Mouse (Mus musculus) forebrain, embryonic 15.5 days (tissue): ENCODE data around the gene Kiss1. TPM values are rescaled to one million over a fixed set of nuclear protein-coding genes. Genes with fewer than 3 reads are reported as not detected.
A peak's percentile ranks its signal among the peaks of the same experiment; 100 is the strongest.

Source experiments
- ATAC-seq: fragments of 200-750 bp; cut with Nextera tagmentation; replicated peaks from 2 replicates; pipeline ENCODE4 v1.8.0; 2017; ENCODE audit warnings: mild to moderate bottlenecking, moderate TSS enrichment, moderate library complexity
- H3K27ac ChIP-seq: fragments of 300-500 bp; sonication (generic); replicated peaks from 2 replicates; pipeline ENCODE4 v1.5.1; 2015; ENCODE audit warnings: mild to moderate bottlenecking, inconsistent platforms
- H3K27me3 ChIP-seq: fragments of 300-500 bp; sonication (generic); 2 replicates; pipeline ENCODE4 v1.6.1; 2015; ENCODE audit warnings: inconsistent platforms
- H3K36me3 ChIP-seq: fragments of 300-500 bp; sonication (generic); 2 replicates; pipeline ENCODE4 v1.6.1; 2015; ENCODE audit warnings: mild to moderate bottlenecking, inconsistent platforms
- H3K4me1 ChIP-seq: fragments of 300-500 bp; sonication (generic); 2 replicates; pipeline ENCODE4 v1.6.1; 2015; ENCODE audit warnings: inconsistent platforms
- H3K4me2 ChIP-seq: fragments of 300-500 bp; sonication (generic); replicated peaks from 2 replicates; pipeline ENCODE4 v1.6.1; 2015; ENCODE audit warnings: mild to moderate bottlenecking, inconsistent platforms
- H3K4me3 ChIP-seq: fragments of 300-500 bp; sonication (generic); 2 replicates; pipeline ENCODE4 v1.5.1; 2015; ENCODE audit warnings: mild to moderate bottlenecking, inconsistent platforms
- H3K9ac ChIP-seq: fragments of 300-500 bp; sonication (generic); replicated peaks from 2 replicates; pipeline ENCODE4 v1.6.1; 2015; ENCODE audit warnings: mild to moderate bottlenecking, inconsistent platforms
- H3K9me3 ChIP-seq: fragments of 300-500 bp; sonication (generic); 2 replicates; pipeline ENCODE4 v1.6.1; 2016; ENCODE audit warnings: inconsistent platforms
- WGBS: fragments of 180-500 bp; shearing (Covaris S2); methylation state at CpG from one replicate; pipeline ENCODE4 v1.1.7; 2015; ENCODE audit warnings: mixed read lengths; 5-methylcytosine and 5-hydroxymethylcytosine counted together
- polyA plus RNA-seq: library from polyadenylated mRNA; unstranded; fragments of >200 nt; fragmentation: Nextera tagmentation; extraction: Ambion mirVana; gene quantifications from 2 replicates; pipeline ENCODE4 v1.2.1, GENCODE M21; 2015

Kiss1 gene
- polyA plus RNA-seq, 1 experiment from 2014 or later: not detected

- Histone ChIP-seq H3K4me2 (no peak overlapping the region), H3K36me3 (no peaks in the 10 kb centered on the region), H3K4me1 (0 out of 2 replicates have a peak, but pooled peaks cover 2% of the 10 kb centered on the region), H3K4me3 (no peak overlapping the region), H3K27ac (no peak overlapping the region), H3K27me3 (no peaks in the 10 kb centered on the region), H3K9ac (no peak overlapping the region), H3K9me3 (no peaks in the 10 kb centered on the region)
- 70% methylated on average over 3 of the region's 3 CpGs for WGBS
- no peak for ATAC-seq
Measured at GRCm38 (mm10) chr1:133347226-133347625, 25.6 kb downstream of the Kiss1 start.

- H3K27ac ChIP-seq: no peak overlapping the region
- no peaks in the 10 kb centered on the region for H3K36me3 ChIP-seq
- ATAC-seq: no peak
- H3K9ac ChIP-seq: no peak overlapping the region
- no peaks in the 10 kb centered on the region for H3K27me3 ChIP-seq
- H3K9me3 ChIP-seq: no peaks in the 10 kb centered on the region
- WGBS: 84% methylated on average over 11 of the region's 11 CpGs
- no peak overlapping the region for H3K4me3 ChIP-seq
- H3K4me1 ChIP-seq: peaks cover 4% of the 10 kb centered on the region
- no peak overlapping the region for H3K4me2 ChIP-seq
Measured at GRCm38 (mm10) chr1:133347693-133348520, 26.2 kb downstream of the Kiss1 start.

GRCm38 (mm10) chr1:133350210-133350609 is 28.5 kb downstream of the Kiss1 start, which contains the start of gene Ren1:
TSS of gene Ren1 (plus strand) at chr1:133350510.
- Histone ChIP-seq H3K27me3 (no peaks in the 10 kb centered on the region), H3K9ac (no peak within 1 kb of the TSS), H3K36me3 (no peaks in the 10 kb centered on the region), H3K27ac (peak within 1 kb of the TSS; percentile 39; the same call in 1 of the 2 replicates), H3K4me2 (no peak within 1 kb of the TSS), H3K9me3 (no peaks in the 10 kb centered on the region), H3K4me1 (peaks cover 14% of the 10 kb centered on the region), H3K4me3 (no peak within 1 kb of the TSS)
- WGBS: 76% methylated on average over 1 of the region's 1 CpGs
- no peak for ATAC-seq

- H3K4me2 ChIP-seq: no peak overlapping the region
- 55% methylated on average over 9 of the region's 9 CpGs for WGBS
- peaks cover 14% of the 10 kb centered on the region for H3K4me1 ChIP-seq
- H3K4me3 ChIP-seq: no peak overlapping the region
- H3K9ac ChIP-seq: no peak overlapping the region
- H3K27ac ChIP-seq: peak overlapping the region; percentile 39
- ATAC-seq: 0 out of 2 replicates have a peak, but pooled peaks have one; percentile 35
- H3K9me3 ChIP-seq: no peaks in the 10 kb centered on the region
- no peaks in the 10 kb centered on the region for H3K36me3 ChIP-seq
- no peaks in the 10 kb centered on the region for H3K27me3 ChIP-seq
Measured at GRCm38 (mm10) chr1:133351762-133352161, 30.1 kb downstream of the Kiss1 start.

GRCm38 (mm10) chr1:133353371-133353809 is 31.7 kb downstream of the Kiss1 start:
- peaks cover 14% of the 10 kb centered on the region for H3K4me1 ChIP-seq
- H3K4me3 ChIP-seq: no peak overlapping the region
- H3K27ac ChIP-seq: no peak overlapping the region
- H3K36me3 ChIP-seq: no peaks in the 10 kb centered on the region
- 26% methylated on average over 12 of the region's 12 CpGs for WGBS
- no peaks in the 10 kb centered on the region for H3K9me3 ChIP-seq
- no peak overlapping the region for H3K9ac ChIP-seq
- no peak overlapping the region for H3K4me2 ChIP-seq
- no peaks in the 10 kb centered on the region for H3K27me3 ChIP-seq
- ATAC-seq: peak; percentile 59

- H3K36me3 ChIP-seq: no peaks in the 10 kb centered on the region
- peaks cover 14% of the 10 kb centered on the region for H3K4me1 ChIP-seq
- H3K27ac ChIP-seq: no peak overlapping the region
- ATAC-seq: no peak
- no peaks in the 10 kb centered on the region for H3K27me3 ChIP-seq
- H3K9ac ChIP-seq: no peak overlapping the region
- no peak overlapping the region for H3K4me3 ChIP-seq
- 51% methylated on average over 5 of the region's 5 CpGs for WGBS
- H3K9me3 ChIP-seq: no peaks in the 10 kb centered on the region
- H3K4me2 ChIP-seq: no peak overlapping the region
Measured at GRCm38 (mm10) chr1:133355469-133355868, 33.8 kb downstream of the Kiss1 start.

- WGBS: 66% methylated on average over 15 of the region's 15 CpGs
- H3K9me3 ChIP-seq: no peaks in the 10 kb centered on the region
- no peak overlapping the region for H3K4me3 ChIP-seq
- H3K4me1 ChIP-seq: peaks cover 14% of the 10 kb centered on the region
- ATAC-seq: no peak
- no peak overlapping the region for H3K27ac ChIP-seq
- H3K9ac ChIP-seq: no peak overlapping the region
- no peaks in the 10 kb centered on the region for H3K27me3 ChIP-seq
- no peaks in the 10 kb centered on the region for H3K36me3 ChIP-seq
- H3K4me2 ChIP-seq: no peak overlapping the region
Measured at GRCm38 (mm10) chr1:133355912-133356311, 34.2 kb downstream of the Kiss1 start.

- Histone ChIP-seq H3K4me1 (peaks cover 12% of the 10 kb centered on the region), H3K27me3 (no peaks in the 10 kb centered on the region), H3K9ac (no peak overlapping the region), H3K9me3 (no peaks in the 10 kb centered on the region), H3K27ac (no peak overlapping the region), H3K4me2 (no peak overlapping the region), H3K4me3 (no peak overlapping the region), H3K36me3 (no peaks in the 10 kb centered on the region)
- ATAC-seq: no peak
- 72% methylated on average over 8 of the region's 8 CpGs for WGBS
Measured at GRCm38 (mm10) chr1:133356330-133356729, 34.7 kb downstream of the Kiss1 start.

GRCm38 (mm10) chr1:133361006-133361405 is 39.3 kb downstream of the Kiss1 start:
- Histone ChIP-seq H3K9ac (no peak overlapping the region), H3K4me3 (no peak overlapping the region), H3K9me3 (no peaks in the 10 kb centered on the region), H3K4me2 (no peak overlapping the region), H3K27me3 (peaks cover 17% of the 10 kb centered on the region), H3K4me1 (peaks cover 14% of the 10 kb centered on the region), H3K36me3 (no peaks in the 10 kb centered on the region), H3K27ac (no peak overlapping the region)
- WGBS: 93% methylated on average over 6 of the region's 6 CpGs
- no peak for ATAC-seq

GRCm38 (mm10) chr1:133362103-133362502 is 40.4 kb downstream of the Kiss1 start:
- H3K4me3 ChIP-seq: no peak overlapping the region
- no peak overlapping the region for H3K27ac ChIP-seq
- peaks cover 14% of the 10 kb centered on the region for H3K4me1 ChIP-seq
- H3K9me3 ChIP-seq: no peaks in the 10 kb centered on the region
- H3K9ac ChIP-seq: no peak overlapping the region
- no peak overlapping the region for H3K4me2 ChIP-seq
- no peaks in the 10 kb centered on the region for H3K36me3 ChIP-seq
- peaks cover 22% of the 10 kb centered on the region for H3K27me3 ChIP-seq
- 91% methylated on average over 5 of the region's 5 CpGs for WGBS
- ATAC-seq: no peak

- no peaks in the 10 kb centered on the region for H3K9me3 ChIP-seq
- WGBS: under 1% methylated on average over 52 of the region's 52 CpGs
- ATAC-seq: peak; percentile 77
- H3K4me2 ChIP-seq: peak within 1 kb of the TSS; percentile 96
- peaks cover 21% of the 10 kb centered on the region for H3K4me1 ChIP-seq
- H3K27me3 ChIP-seq: peaks cover 22% of the 10 kb centered on the region
- no peaks in the 10 kb centered on the region for H3K36me3 ChIP-seq
- H3K9ac ChIP-seq: peak within 1 kb of the TSS; percentile 49
- H3K27ac ChIP-seq: no peak within 1 kb of the TSS
- peak within 1 kb of the TSS; percentile 57 for H3K4me3 ChIP-seq
Measured at GRCm38 (mm10) chr1:133363276-133364021, 41.8 kb downstream of the Kiss1 start, which contains the start of gene Etnk2. TSS of gene Etnk2 (plus strand) at chr1:133363572.

GRCm38 (mm10) chr1:133364022-133364630 is 42.5 kb downstream of the Kiss1 start:
- peak; percentile 9; the same call in 1 of the 2 replicates for ATAC-seq
- Histone ChIP-seq H3K4me2 (peak overlapping the region; percentile 96), H3K4me1 (peaks cover 21% of the 10 kb centered on the region), H3K27me3 (peaks cover 22% of the 10 kb centered on the region), H3K9ac (peak overlapping the region; percentile 49), H3K9me3 (no peaks in the 10 kb centered on the region), H3K4me3 (peak overlapping the region; percentile 57), H3K27ac (no peak overlapping the region), H3K36me3 (no peaks in the 10 kb centered on the region)
- WGBS: 2% methylated on average over 27 of the region's 27 CpGs
